ENCODE assay signal across 12 mouse cellular contexts in genomic region chr2:155606360-155606759, GRCm38 (mm10). TPM values are rescaled to one million over a fixed set of nuclear protein-coding genes. Genes with fewer than 3 reads are reported as not detected.
DNase-seq lines count a peak whose midpoint lies in the region; ATAC-seq and TF ChIP-seq lines count a peak whose summit lies in the region.
"Had no signal": no experiment of that assay in that cellular context is flagged by ENCODE, and none has a peak within 500 bp of the region (broad histone marks: within the 10 kb centered on the region; RNA-seq: fewer than 3 reads in every experiment).

No protein-coding gene starts in this region.

- peak; percentile 72 for ATAC-seq in heart, embryonic 16.5 days (replicated peaks; ENCODE audit: extremely low read depth, insufficient read depth, low FRiP score)
- ATAC-seq in liver, embryonic 12.5 days, result no peak
- ATAC-seq in CD4-positive, CD25-positive, alpha-beta regulatory T cell, adult 4 months, result no peak

- peak; percentile 34 for DNase-seq in gastrocnemius, postnatal 10 days
- no peak for DNase-seq in gastrocnemius, adult 18-20 months (ENCODE audit: low spot score)
- peak; percentile 76 to 82 for DNase-seq in cerebellum, adult 2 months
- DNase-seq in spleen, adult 18-20 months, result no peak
- no peak for DNase-seq in thymus, postnatal 36 days
- DNase-seq: kidney, postnatal 25 days; right cerebral cortex, postnatal 14 days had no signal

- peak overlapping the region; percentile 60 for H3K9ac ChIP-seq in heart, embryonic 16.5 days (ENCODE audit: low read length)
- H3K9ac ChIP-seq in liver, embryonic 12.5 days, result peak overlapping the region; percentile 72
- H3K9ac ChIP-seq: hindbrain, embryonic 14.5 days; lung, embryonic 15.5 days had no signal

- peak overlapping the region; percentile 39 for H3K4me2 ChIP-seq in heart, embryonic 16.5 days (ENCODE audit: low read depth, low read length)
- H3K4me2 ChIP-seq in liver, embryonic 12.5 days, result 0 out of 2 replicates have a peak overlapping the region, but pooled peaks have one; percentile 78
- H3K4me2 ChIP-seq: hindbrain, embryonic 14.5 days; lung, embryonic 15.5 days had no signal

- H3K9me3 ChIP-seq in heart, embryonic 16.5 days (replicated peaks; ENCODE audit: control insufficient read depth, low read length), result no peaks in the 10 kb centered on the region
- H3K9me3 ChIP-seq in liver, embryonic 12.5 days (replicated peaks), result no peaks in the 10 kb centered on the region
- H3K9me3 ChIP-seq: lung, embryonic 15.5 days had no signal

- 0 out of 2 replicates have a peak, but pooled peaks have one; percentile 23 for TF ChIP-seq CTCF in cerebellum, adult 2 months (IDR thresholded peaks at IDR 0.05; ENCODE audit: borderline replicate concordance, insufficient read depth, low read depth, low read length)

- no peak for TF ChIP-seq POLR2A in cerebellum, adult 2 months (IDR thresholded peaks at IDR 0.05; ENCODE audit: borderline replicate concordance, insufficient read depth, low read length)

- peaks cover 10% of the 10 kb centered on the region; the same call in 1 of the 2 replicates for H3K4me1 ChIP-seq in cerebellum, adult 2 months (ENCODE audit: control insufficient read depth, insufficient read depth, low read length)
- peaks cover 31% of the 10 kb centered on the region for H3K4me1 ChIP-seq in heart, embryonic 16.5 days (ENCODE audit: control insufficient read depth, insufficient read depth, low read length)
- H3K4me1 ChIP-seq in liver, embryonic 12.5 days, result peaks cover 76% of the 10 kb centered on the region
- H3K4me1 ChIP-seq: lung, embryonic 15.5 days had no signal

- H3K4me3 ChIP-seq in cerebellum, adult 2 months (replicated peaks; ENCODE audit: insufficient read depth, low read depth, low read length), result no peak overlapping the region
- H3K4me3 ChIP-seq in heart, embryonic 16.5 days (ENCODE audit: low read length), result no peak overlapping the region
- H3K4me3 ChIP-seq in liver, embryonic 12.5 days, result no peak overlapping the region
- H3K4me3 ChIP-seq: lung, embryonic 15.5 days had no signal

- no peak overlapping the region for H3K27ac ChIP-seq in cerebellum, adult 2 months (ENCODE audit: insufficient read depth, low read length)
- peak overlapping the region; percentile 92 for H3K27ac ChIP-seq in heart, embryonic 16.5 days (ENCODE audit: low read length)
- H3K27ac ChIP-seq in liver, embryonic 12.5 days, result peak overlapping the region; percentile 94
- H3K27ac ChIP-seq: hindbrain, embryonic 14.5 days; lung, embryonic 15.5 days had no signal

- 40% methylated on average over 4 of the region's 4 CpGs for WGBS in cerebellum, adult 2 months
- WGBS in heart, embryonic 16.5 days, result 57% methylated on average over 4 of the region's 4 CpGs
- WGBS in liver, embryonic 12.5 days (ENCODE audit: insufficient replicate concordance), result 84% methylated on average over 4 of the region's 4 CpGs

- H3K27me3 ChIP-seq in cerebellum, adult 2 months (ENCODE audit: control insufficient read depth, insufficient read depth, low read length), result no peaks in the 10 kb centered on the region
- no peaks in the 10 kb centered on the region for H3K27me3 ChIP-seq in heart, embryonic 16.5 days (ENCODE audit: control insufficient read depth, insufficient read depth, low read length)
- H3K27me3 ChIP-seq in liver, embryonic 12.5 days (replicated peaks), result no peaks in the 10 kb centered on the region
- H3K27me3 ChIP-seq: lung, embryonic 15.5 days had no signal

- no peaks in the 10 kb centered on the region for H3K36me3 ChIP-seq in heart, embryonic 16.5 days (ENCODE audit: control insufficient read depth, insufficient read depth)
- H3K36me3 ChIP-seq in liver, embryonic 12.5 days, result no peaks in the 10 kb centered on the region
- H3K36me3 ChIP-seq: lung, embryonic 15.5 days had no signal

RNA-seq across cellular contexts. Expression of gene Myh7b, which starts 4.7 kb away (rescaled TPM):
- 1 to 10 TPM; 1.3 to 2.3 TPM for total RNA-seq in gastrocnemius, postnatal 10 days (2021)
- total RNA-seq in gastrocnemius, adult 18-20 months (2021), result 1 to 10 TPM; 4.5 to 7.3 TPM
- polyA plus RNA-seq in cerebellum, adult 2 months (2012; rRNA removed), result 17.6 and 20.8 TPM in 2 replicates
- 22.4 and 26.4 TPM in 2 replicates for polyA plus RNA-seq in heart, embryonic 16.5 days (2015; fragmentation: Nextera tagmentation; extraction: Ambion mirVana)
- polyA plus RNA-seq in liver, embryonic 12.5 days (2016; fragmentation: Nextera tagmentation; extraction: Ambion mirVana), result 6.0 TPM in 2 replicates
- not detected for polyA plus RNA-seq in CD4-positive, CD25-positive, alpha-beta regulatory T cell, adult 4 months (2017; shearing (Covaris generic))

RNA-seq across cellular contexts. Expression of gene Gss, which starts 13.8 kb away (rescaled TPM):
- total RNA-seq in gastrocnemius, postnatal 10 days (2021), result 10 to 100 TPM in 1 of 2 experiments, 1 to 10 TPM in 1; 9.2 to 10.4 TPM
- total RNA-seq in gastrocnemius, adult 18-20 months (2021), result 1 to 10 TPM; 5.2 to 6.2 TPM
- 25.7 and 26.5 TPM in 2 replicates for polyA plus RNA-seq in cerebellum, adult 2 months (2012; rRNA removed)
- polyA plus RNA-seq in heart, embryonic 16.5 days (2015; fragmentation: Nextera tagmentation; extraction: Ambion mirVana), result 25.3 and 26.9 TPM in 2 replicates
- 64.0 and 64.1 TPM in 2 replicates for polyA plus RNA-seq in liver, embryonic 12.5 days (2016; fragmentation: Nextera tagmentation; extraction: Ambion mirVana)
- polyA plus RNA-seq in CD4-positive, CD25-positive, alpha-beta regulatory T cell, adult 4 months (2017; shearing (Covaris generic)), result 10 to 100 TPM; 10.7 to 16.9 TPM

Comparison
In these comparisons a context has a peak if more than half of its experiments do, and no peak if none do; other contexts are left out.
1. DNase-seq: peak in gastrocnemius, postnatal 10 days (single experiment) and cerebellum, adult 2 months (2 of 2); none in gastrocnemius, adult 18-20 months (single experiment), spleen, adult 18-20 months (0 of 2) and thymus, postnatal 36 days (0 of 2).